Mouse (Mus musculus) liver, adult (tissue): ENCODE measurements around the gene Car3.
A peak's percentile ranks its signal among the peaks of the same experiment; 100 is the strongest.

Experiments
- GATA4 ChIP-seq: IDR thresholded peaks from 2 replicates; pipeline ENCODE4 v1.6.1; 2014; ENCODE audit warnings: mild to moderate bottlenecking, low read length; ENCODE audit not compliant: insufficient replicate concordance

Gene Car3

GRCm38 (mm10) chr3:14863022-14863711 lies at the start of gene Car3:
Gene Car3, plus strand, starts transcription at chr3:14863512.
- TF ChIP-seq GATA4: no peak

DNA sequence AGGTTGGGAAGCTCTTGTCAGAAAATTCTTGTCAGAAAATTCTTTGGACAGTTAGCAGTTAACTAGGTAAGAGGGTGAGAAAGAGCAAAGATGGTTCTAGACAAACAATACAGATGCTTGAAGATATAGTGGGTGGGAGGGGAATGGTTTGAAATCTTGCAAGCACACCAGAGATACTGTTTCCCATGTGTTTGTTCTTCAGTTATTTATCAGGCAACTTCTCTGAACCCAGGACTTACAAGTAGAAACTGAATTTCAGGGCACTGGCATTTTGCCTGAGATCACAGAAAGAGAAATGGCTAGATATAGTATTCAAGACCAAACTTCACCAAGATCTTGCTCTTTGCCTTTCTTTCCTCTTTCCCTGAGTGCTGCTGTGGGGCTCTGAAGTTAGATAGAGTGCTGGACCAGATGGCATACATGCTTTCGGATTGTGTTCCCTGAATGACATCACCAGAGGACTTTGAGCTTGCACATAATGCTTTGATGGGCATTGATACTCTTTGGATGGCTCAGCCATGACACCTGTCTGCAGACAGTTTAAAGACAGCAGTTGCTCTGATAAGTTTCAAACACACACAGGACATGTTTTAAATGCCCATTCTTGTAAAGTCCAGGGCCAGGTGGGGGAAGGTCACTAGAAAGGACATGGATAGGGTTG lies 43.3 kb upstream of the Car3 start:
- no peak for TF ChIP-seq GATA4

GRCm38 (mm10) chr3:14828896-14829295 lies 34.4 kb upstream of the Car3 start:
- no peak for TF ChIP-seq GATA4

- TF ChIP-seq GATA4: no peak
These were observed 32.0 kb upstream of the Car3 start for GRCm38 (mm10) chr3:14831219-14831835.

DNA sequence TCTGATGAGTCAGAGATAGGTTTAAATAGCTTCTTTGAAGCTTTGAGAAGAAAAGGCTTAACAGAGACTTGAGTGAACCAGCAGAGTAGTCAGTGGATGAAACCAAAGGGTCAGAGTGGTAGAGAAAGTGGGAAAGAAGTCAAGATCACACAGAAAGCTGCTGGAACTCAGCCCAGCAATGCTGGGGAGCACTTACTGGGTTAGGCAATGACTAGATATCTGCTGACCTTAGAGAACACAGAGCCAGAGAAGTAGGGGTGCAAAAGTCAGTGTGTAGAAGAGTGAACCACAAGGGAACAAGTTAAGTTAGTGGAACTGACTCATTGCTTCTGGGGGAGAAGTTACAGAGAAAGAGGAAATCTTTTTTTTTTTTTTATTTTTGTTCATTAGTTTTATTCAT lies 30.5 kb upstream of the Car3 start:
- TF ChIP-seq GATA4: peak; percentile 82; the same call in 1 of the 2 replicates

DNA sequence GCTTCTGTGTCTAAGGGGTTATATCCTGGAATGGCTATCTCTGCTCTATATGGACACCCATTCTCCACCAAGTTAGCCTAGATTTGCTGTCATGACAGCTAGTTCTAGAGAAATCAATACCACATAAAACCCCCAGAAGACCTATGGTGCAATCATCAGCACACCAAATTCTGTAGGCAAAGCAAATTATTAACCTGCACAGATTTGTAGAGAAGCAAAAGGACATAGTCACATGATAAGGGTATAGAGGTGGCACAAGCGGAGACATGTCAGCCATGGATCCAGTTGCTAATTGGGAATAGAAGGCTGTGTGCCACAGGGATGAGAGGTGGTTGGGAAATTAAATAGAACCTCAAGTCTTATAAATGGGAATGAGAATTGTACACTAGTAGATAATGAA lies 24.4 kb upstream of the Car3 start:
- TF ChIP-seq GATA4: no peak

DNA sequence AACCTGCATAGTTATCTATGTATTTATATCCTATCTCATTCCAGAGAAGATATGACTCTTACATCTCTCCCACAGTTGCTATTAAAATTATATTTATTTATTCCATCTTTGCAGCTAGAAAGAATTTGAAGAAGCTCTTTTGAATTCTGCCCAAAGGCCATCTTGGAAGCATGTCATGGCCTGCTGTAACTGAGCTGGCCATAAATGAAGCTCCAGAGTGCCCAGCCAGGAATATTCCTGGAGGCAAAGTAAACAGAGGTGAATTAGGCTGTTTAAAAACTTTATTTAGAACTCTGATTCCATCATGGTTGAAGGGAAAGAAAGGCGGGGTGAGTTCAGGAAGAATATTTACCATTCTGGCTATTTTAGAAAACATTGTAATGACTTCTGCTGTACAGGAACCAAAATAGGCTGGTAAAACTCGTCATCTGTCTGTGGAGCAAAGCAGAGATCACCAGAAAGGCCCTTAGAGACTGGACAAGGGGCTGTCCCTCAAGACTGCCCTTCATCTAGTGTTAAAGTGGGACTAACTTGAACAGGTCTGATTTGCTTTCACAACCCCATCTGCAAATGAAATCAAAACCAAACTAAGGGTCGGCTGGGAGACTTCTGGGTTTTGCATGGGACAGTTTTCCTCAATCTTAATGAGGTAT lies 23.7 kb upstream of the Car3 start:
- TF ChIP-seq GATA4: no peak

DNA sequence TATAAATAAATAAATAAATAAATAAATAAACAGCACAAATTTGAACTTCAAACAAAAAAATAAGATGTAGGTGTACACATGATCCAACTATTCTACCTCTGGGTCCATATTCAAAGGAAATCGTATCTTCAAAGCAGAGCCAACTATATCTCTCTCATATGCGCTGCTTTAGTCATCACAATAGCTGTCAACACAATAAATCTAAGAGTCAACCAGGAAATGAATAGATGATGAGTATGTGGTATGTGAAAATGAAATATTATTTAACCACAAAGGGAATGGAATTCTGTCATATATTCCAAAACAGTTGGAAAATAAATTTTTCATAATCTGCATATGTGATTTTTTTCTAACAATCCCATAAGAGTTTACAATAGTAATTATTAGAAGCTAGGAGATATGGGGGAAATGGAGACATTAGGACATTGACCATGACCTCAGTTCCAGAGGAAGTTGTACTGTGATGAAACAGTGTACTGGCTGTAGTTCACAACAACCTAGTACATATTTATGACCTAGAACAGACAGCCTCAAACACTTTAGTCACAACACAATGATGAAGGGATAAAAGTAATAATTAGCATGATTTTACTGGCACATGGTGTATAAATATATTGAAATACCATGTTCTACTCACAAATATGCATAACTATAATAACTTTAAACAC lies 14.6 kb upstream of the Car3 start:
- no peak for TF ChIP-seq GATA4

- TF ChIP-seq GATA4: no peak
These were observed 9.3 kb upstream of the Car3 start for GRCm38 (mm10) chr3:14853966-14854365.

DNA sequence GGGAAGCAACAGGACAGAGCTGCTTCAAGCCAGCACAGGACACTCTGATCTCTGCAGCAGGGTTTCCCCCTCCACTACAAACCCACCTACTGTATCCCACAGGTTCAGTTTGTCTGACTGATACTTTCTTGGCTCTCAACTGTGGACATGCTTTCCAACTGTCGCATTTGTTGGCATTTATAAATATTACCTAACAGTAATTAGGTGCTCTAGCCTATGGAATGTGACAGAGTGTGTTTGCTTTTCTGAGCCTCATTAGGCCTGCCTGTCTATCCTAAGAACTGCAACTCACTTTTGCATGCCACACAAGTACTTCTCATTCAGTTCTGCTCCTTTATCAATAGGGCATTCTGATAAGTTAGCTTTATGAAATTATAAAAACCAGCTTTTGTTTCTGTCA lies 8.9 kb upstream of the Car3 start:
- no peak for TF ChIP-seq GATA4

DNA sequence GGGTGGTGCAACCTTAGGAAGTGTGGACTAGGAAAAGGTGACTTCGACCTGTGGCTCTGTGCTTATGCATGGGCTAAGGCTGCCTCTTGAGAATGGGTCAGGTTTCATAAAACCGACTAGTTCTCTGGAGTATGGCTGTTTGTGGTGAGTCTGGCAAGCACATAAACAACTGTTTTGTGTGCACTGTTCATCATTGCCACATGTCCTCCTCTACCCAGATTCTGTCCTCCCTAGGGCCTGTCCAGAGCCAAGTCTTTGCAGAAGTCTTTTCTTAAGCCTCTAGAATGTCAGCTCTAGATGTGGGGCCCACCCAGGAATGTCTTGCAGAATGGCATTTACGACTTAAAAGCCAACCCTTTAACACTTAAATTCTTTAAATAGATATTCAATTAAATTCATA lies 5.4 kb upstream of the Car3 start:
- TF ChIP-seq GATA4: no peak

DNA sequence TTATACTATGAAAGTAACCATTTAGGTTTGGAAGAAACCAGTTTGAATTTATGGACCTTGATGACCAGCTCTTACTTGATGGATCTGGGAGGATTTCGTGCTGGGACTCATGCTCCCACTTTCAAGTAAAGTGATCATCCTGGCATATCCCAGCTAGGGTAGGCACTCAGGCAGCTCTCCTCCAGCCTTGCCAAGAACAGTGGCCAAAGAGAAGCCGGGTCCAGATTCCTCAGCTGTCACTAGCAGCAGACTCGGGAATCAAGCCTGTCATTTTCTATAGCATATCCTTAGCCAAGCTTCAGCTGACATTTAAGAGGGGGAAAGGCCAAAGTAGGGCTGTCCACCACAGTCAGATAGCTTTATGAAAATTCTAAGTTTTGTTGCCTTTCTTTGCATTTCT lies 3.0 kb upstream of the Car3 start:
- TF ChIP-seq GATA4: no peak

GRCm38 (mm10) chr3:14861165-14861564 lies 2.1 kb upstream of the Car3 start:
- peak; percentile 97 for TF ChIP-seq GATA4

DNA sequence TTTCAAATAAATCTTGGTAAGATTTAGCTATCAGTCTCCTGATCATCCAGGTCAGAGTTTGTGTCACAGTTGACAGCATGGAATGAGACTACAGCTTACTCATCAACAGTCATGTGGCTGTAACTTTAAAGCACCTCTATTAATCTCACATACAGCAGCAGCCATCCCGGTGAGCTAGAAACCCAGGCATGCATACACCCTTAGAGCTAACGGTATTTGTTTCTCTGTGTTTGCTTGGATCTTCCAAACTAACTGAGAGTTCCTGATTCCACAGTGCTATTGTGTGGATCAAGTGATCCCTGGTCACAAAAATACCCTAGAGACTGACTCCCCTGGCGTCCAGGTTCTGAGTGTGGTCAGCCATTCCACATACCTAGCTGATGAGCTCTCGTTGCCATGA lies 1.5 kb upstream of the Car3 start:
- TF ChIP-seq GATA4: no peak

GRCm38 (mm10) chr3:14862654-14863021 lies 674 bp upstream of the Car3 start:
- TF ChIP-seq GATA4: no peak
